Mouse (Mus musculus): Measurements from ENCODE around the gene Vmn1r81.

GRCm38 (mm10) chr7:12268169-12268568 lies at the start of gene Vmn1r81:
- TF ChIP-seq GATA1 (IDR thresholded peaks at IDR 0.05; ENCODE audit: low read depth, low read length) (no peak), MYB (IDR thresholded peaks at IDR 0.05; ENCODE audit: low read depth, low read length) (no peak), NELFE (IDR thresholded peaks at IDR 0.05; ENCODE audit: low read depth, low read length) (no peak), MXI1 (IDR thresholded peaks at IDR 0.05; ENCODE audit: low read depth, low read length) (no peak), MEF2A (IDR thresholded peaks at IDR 0.05; ENCODE audit: extremely low read depth, insufficient replicate concordance, low read depth, low read length, poor library complexity, severe bottlenecking) (no peak), CTCF (IDR thresholded peaks at IDR 0.05 in 2 of 3, conservative IDR thresholded peaks at IDR 0.05 in 1 of 3; ENCODE audit: control insufficient read depth in 1 of 3, insufficient read depth in 1 of 3, low read depth in 2 of 3, low read length in 3 of 3, poor library complexity in 1 of 3, severe bottlenecking in 1 of 3) (no peak), EP300 (IDR thresholded peaks at IDR 0.05; ENCODE audit: low read depth in 1 of 2, low read length in 2 of 2) (no peak), POLR2A (IDR thresholded peaks at IDR 0.05; ENCODE audit: control insufficient read depth in 1 of 2, insufficient read depth in 1 of 2, low read depth in 1 of 2, low read length in 2 of 2, poor library complexity in 1 of 2) (no peak), SMC3 (IDR thresholded peaks at IDR 0.05; ENCODE audit: low read depth, low read length) (no peak), MAX (IDR thresholded peaks at IDR 0.05; ENCODE audit: low read length) (no peak), GABPA (IDR thresholded peaks at IDR 0.05; ENCODE audit: low read depth, low read length) (no peak)

Data from MEL (cell line).